Mouse (Mus musculus) stomach, embryonic 16.5 days (tissue): ENCODE results near the gene Dscam. TPM values are rescaled to one million over a fixed set of nuclear protein-coding genes. Genes with fewer than 3 reads are reported as not detected.

Source experiments
- ATAC-seq: fragments of 200-750 bp; cut with Nextera tagmentation; 2 replicates; pipeline ENCODE4 v1.8.0; 2017; ENCODE audit warnings: moderate number of reproducible peaks, moderate TSS enrichment; ENCODE audit not compliant: insufficient read depth, low FRiP score
- H3K27ac ChIP-seq: fragments of 300-500 bp; sonication (generic); 2 replicates; pipeline ENCODE4 v1.5.1; 2014; ENCODE audit warnings: low read length
- H3K27me3 ChIP-seq: fragments of 300-500 bp; sonication (generic); 2 replicates; pipeline ENCODE4 v1.6.1; 2014; ENCODE audit warnings: low read length, control low read depth, mixed read lengths; ENCODE audit not compliant: control insufficient read depth, insufficient read depth
- H3K36me3 ChIP-seq: fragments of 300-500 bp; sonication (generic); 2 replicates; pipeline ENCODE4 v1.6.1; 2014; ENCODE audit warnings: low read length; ENCODE audit not compliant: control insufficient read depth, insufficient read depth
- H3K4me1 ChIP-seq: fragments of 300-500 bp; sonication (generic); 2 replicates; pipeline ENCODE4 v1.6.1; 2014; ENCODE audit warnings: low read length, control low read depth, mixed read lengths; ENCODE audit not compliant: control insufficient read depth, insufficient read depth
- H3K4me2 ChIP-seq: fragments of 300-500 bp; sonication (generic); 2 replicates; pipeline ENCODE4 v1.6.1; 2014; ENCODE audit warnings: low read depth, low read length, mixed read lengths
- H3K4me3 ChIP-seq: fragments of 300-500 bp; sonication (generic); replicated peaks from 2 replicates; pipeline ENCODE4 v1.5.1; 2014; ENCODE audit warnings: mild to moderate bottlenecking, low read length
- H3K9ac ChIP-seq: fragments of 300-500 bp; sonication (generic); 2 replicates; pipeline ENCODE4 v1.6.1; 2014; ENCODE audit warnings: low read length
- H3K9me3 ChIP-seq: fragments of 300-500 bp; sonication (generic); replicated peaks from 2 replicates; pipeline ENCODE4 v1.6.1; 2016; ENCODE audit warnings: low read length, control low read depth; ENCODE audit not compliant: control insufficient read depth
- WGBS: fragments of 180-500 bp; shearing (Covaris S2); extraction: QIAGEN DNeasy Blood & Tissue Kit; methylation state at CpG from one replicate; pipeline ENCODE4 v1.1.7; 2014; 5-methylcytosine and 5-hydroxymethylcytosine counted together
- polyA plus RNA-seq: library from polyadenylated mRNA; unstranded; fragments of >200 nt; fragmentation: Nextera tagmentation; extraction: Ambion mirVana; gene quantifications from 2 replicates; pipeline ENCODE4 v1.2.1, GENCODE M21; 2015

Gene Dscam
- polyA plus RNA-seq, 1 experiment from 2014 or later, result 0.10 TPM

DNA sequence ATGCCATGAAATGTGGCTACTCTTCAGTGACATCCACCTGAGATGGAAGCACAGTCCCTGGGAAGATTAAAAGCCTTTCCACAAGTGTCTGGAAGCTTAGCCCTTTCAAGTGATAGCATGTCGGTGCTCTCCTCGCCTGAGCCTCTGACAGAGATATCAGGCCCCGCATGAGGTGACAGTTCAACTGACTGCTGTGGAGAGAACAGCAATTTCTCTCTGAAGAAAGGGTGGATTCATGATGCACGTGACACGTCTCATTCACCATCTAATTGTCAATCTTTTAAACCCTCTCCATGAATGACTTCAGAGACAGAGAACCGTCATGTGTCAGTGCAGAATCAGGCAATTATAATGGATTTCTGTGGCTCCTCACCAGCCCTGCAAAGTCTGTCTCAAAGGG lies 416.2 kb downstream of the Dscam start:
- no peaks in the 10 kb centered on the region for H3K27me3 ChIP-seq
- no peaks in the 10 kb centered on the region for H3K4me1 ChIP-seq
- no peaks in the 10 kb centered on the region for H3K9me3 ChIP-seq
- 54% methylated on average over 6 of the region's 6 CpGs for whole genome bisulfite sequencing
- no peak overlapping the region for H3K4me3 ChIP-seq
- ATAC-seq, result no peak
- H3K9ac ChIP-seq, result no peak overlapping the region
- H3K36me3 ChIP-seq, result no peaks in the 10 kb centered on the region
- H3K27ac ChIP-seq, result no peak overlapping the region
- H3K4me2 ChIP-seq, result no peak overlapping the region

- 30% methylated on average over 4 of the region's 4 CpGs for WGBS
- no peak for ATAC-seq
- Histone ChIP-seq H3K4me2 (no peak overlapping the region), H3K9ac (no peak overlapping the region), H3K36me3 (no peaks in the 10 kb centered on the region), H3K27ac (no peak overlapping the region), H3K4me1 (no peaks in the 10 kb centered on the region), H3K9me3 (no peaks in the 10 kb centered on the region), H3K4me3 (no peak overlapping the region), H3K27me3 (no peaks in the 10 kb centered on the region)
These were observed 416.8 kb downstream of the Dscam start for GRCm38 (mm10) chr16:96753781-96754173.

DNA sequence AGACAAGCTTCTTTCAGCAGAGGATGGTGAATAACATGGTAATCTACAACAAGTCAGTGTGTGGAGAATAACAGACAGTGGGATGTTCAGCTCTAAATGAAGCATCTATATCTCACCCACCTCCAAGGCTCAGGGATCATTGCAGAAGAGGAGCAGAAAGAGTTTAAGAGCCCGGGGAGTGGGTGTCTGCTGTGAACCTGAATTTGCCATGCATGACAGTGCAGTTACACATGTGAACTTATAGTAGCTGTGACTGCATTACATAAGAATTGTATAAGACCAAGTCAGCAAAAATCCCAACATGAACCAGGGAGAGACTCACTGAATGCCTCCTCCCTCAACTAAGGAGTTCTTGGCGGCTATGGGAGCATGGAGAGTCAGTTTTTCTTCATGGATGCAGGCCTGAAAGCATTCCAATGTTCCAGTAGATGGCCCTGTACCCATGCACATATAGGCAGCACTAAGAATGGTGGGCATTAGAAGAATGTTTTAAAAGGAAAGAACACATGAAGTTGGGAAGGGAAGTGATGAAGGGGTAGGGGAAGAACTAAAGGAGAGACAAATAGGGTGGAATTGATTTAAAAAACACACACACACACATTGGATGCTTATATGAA lies 417.3 kb downstream of the Dscam start:
- H3K9me3 ChIP-seq, result no peaks in the 10 kb centered on the region

GRCm38 (mm10) chr16:96742475-96743255 lies 427.9 kb downstream of the Dscam start:
- Histone ChIP-seq H3K4me1 (no peaks in the 10 kb centered on the region), H3K4me2 (no peak overlapping the region), H3K36me3 (no peaks in the 10 kb centered on the region), H3K9me3 (no peaks in the 10 kb centered on the region), H3K4me3 (no peak overlapping the region), H3K27me3 (no peaks in the 10 kb centered on the region), H3K27ac (no peak overlapping the region), H3K9ac (no peak overlapping the region)
- no peak for ATAC-seq
- WGBS, result 77% methylated on average over 5 of the region's 5 CpGs

More for the DNA sequence above, 417.3 kb downstream of the Dscam start:
- Histone ChIP-seq H3K4me1 (no peaks in the 10 kb centered on the region), H3K9ac (no peak overlapping the region), H3K36me3 (no peaks in the 10 kb centered on the region), H3K4me3 (no peak overlapping the region), H3K27ac (no peak overlapping the region), H3K27me3 (no peaks in the 10 kb centered on the region), H3K4me2 (no peak overlapping the region)
- 72% methylated on average over 2 of the region's 2 CpGs for WGBS
- ATAC-seq, result no peak

GRCm38 (mm10) chr16:96741336-96741735 lies 429.2 kb downstream of the Dscam start:
- Histone ChIP-seq H3K27me3 (no peaks in the 10 kb centered on the region), H3K36me3 (no peaks in the 10 kb centered on the region), H3K9me3 (no peaks in the 10 kb centered on the region), H3K9ac (no peak overlapping the region), H3K27ac (no peak overlapping the region), H3K4me1 (no peaks in the 10 kb centered on the region), H3K4me2 (no peak overlapping the region), H3K4me3 (no peak overlapping the region)
- no peak for ATAC-seq
- 77% methylated on average over 1 of the region's 1 CpGs for WGBS

- ATAC-seq, result no peak
- Histone ChIP-seq H3K36me3 (no peaks in the 10 kb centered on the region), H3K4me3 (no peak overlapping the region), H3K9ac (no peak overlapping the region), H3K4me2 (no peak overlapping the region), H3K27me3 (no peaks in the 10 kb centered on the region), H3K27ac (no peak overlapping the region), H3K4me1 (no peaks in the 10 kb centered on the region), H3K9me3 (no peaks in the 10 kb centered on the region)
- WGBS, result 79% methylated on average over 7 of the region's 7 CpGs
These were observed 430.2 kb downstream of the Dscam start for GRCm38 (mm10) chr16:96740073-96741055.

DNA sequence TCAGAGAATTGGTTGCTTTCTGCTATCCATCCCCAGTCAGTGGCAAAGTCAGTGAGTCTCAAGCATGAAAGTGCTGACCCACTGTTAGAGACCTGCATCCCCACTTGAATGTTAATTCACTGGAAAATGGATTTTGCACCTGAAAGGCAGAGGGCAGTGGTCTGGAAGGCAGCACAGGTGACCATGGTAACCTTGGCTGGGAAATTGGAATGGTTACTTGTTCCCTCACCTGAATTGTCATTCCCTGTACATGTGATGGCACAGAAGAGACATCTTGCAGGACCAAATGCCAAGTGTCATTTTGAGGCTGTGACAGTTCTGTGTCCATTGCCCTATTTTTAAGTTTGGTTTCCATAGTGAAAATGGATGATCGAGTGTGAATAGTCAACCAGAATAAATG lies 434.1 kb downstream of the Dscam start:
- no peak for ATAC-seq
- Histone ChIP-seq H3K27ac (no peak overlapping the region), H3K4me2 (no peak overlapping the region)

GRCm38 (mm10) chr16:96730881-96731280 lies 439.7 kb downstream of the Dscam start:
- Histone ChIP-seq H3K9me3 (no peaks in the 10 kb centered on the region), H3K9ac (no peak overlapping the region), H3K4me3 (no peak overlapping the region), H3K36me3 (no peaks in the 10 kb centered on the region), H3K27ac (no peak overlapping the region), H3K4me1 (no peaks in the 10 kb centered on the region), H3K27me3 (no peaks in the 10 kb centered on the region), H3K4me2 (no peak overlapping the region)
- no peak for ATAC-seq
- WGBS, result 74% methylated on average over 3 of the region's 3 CpGs

More for the DNA sequence above, 434.1 kb downstream of the Dscam start:
- Histone ChIP-seq H3K4me1 (no peaks in the 10 kb centered on the region), H3K9me3 (no peaks in the 10 kb centered on the region), H3K9ac (no peak overlapping the region), H3K4me3 (no peak overlapping the region), H3K27me3 (no peaks in the 10 kb centered on the region), H3K36me3 (no peaks in the 10 kb centered on the region)
- WGBS, result 81% methylated on average over 1 of the region's 1 CpGs
